Mouse (Mus musculus) stomach, postnatal 0 days (tissue): ENCODE measurements at regions not wholly inside any gene's neighbourhood (a gene's known extent, or its start where the extent isn't known, plus 50 kb on each side); places are given as distances from the start of the nearest gene placed in this dataset.

Experiments used
- ATAC-seq: fragments of 200-750 bp; cut with Nextera tagmentation; 2 replicates; pipeline ENCODE4 v1.8.0; 2017; ENCODE audit not compliant: low FRiP score, low TSS enrichment
- DNase-seq: peaks from one replicate; pipeline ENCODE4 v3.0.0-alpha.2; 2016; ENCODE audit warnings: low spot score
- H3K27ac ChIP-seq: fragments of 300-500 bp; sonication (generic); replicated peaks from 2 replicates; pipeline ENCODE4 v1.5.1; 2014; ENCODE audit warnings: mild to moderate bottlenecking, control low read depth
- H3K27me3 ChIP-seq: fragments of 300-500 bp; sonication (generic); 2 replicates; pipeline ENCODE4 v1.6.1; 2014; ENCODE audit warnings: low read length; ENCODE audit not compliant: control insufficient read depth, insufficient read depth
- H3K36me3 ChIP-seq: fragments of 300-500 bp; sonication (generic); 2 replicates; pipeline ENCODE4 v1.6.1; 2014; ENCODE audit warnings: low read length, mixed read lengths; ENCODE audit not compliant: control insufficient read depth, insufficient read depth
- H3K4me1 ChIP-seq: fragments of 300-500 bp; sonication (generic); replicated peaks from 2 replicates; pipeline ENCODE4 v1.6.1; 2014; ENCODE audit warnings: antibody characterized with exemption; ENCODE audit not compliant: control insufficient read depth, insufficient read depth
- H3K4me2 ChIP-seq: fragments of 300-500 bp; sonication (generic); replicated peaks from 2 replicates; pipeline ENCODE4 v1.6.1; 2014; ENCODE audit warnings: low read depth, mild to moderate bottlenecking, control low read depth, moderate library complexity
- H3K4me3 ChIP-seq: fragments of 300-500 bp; sonication (generic); 2 replicates; pipeline ENCODE4 v1.5.1; 2014; ENCODE audit warnings: low read depth, low read length, control low read depth
- H3K9ac ChIP-seq: fragments of 300-500 bp; sonication (generic); 2 replicates; pipeline ENCODE4 v1.6.1; 2014; ENCODE audit warnings: mild to moderate bottlenecking, low read length, control low read depth, mixed read lengths
- H3K9me3 ChIP-seq: fragments of 300-500 bp; sonication (generic); 2 replicates; pipeline ENCODE4 v1.6.1; 2016; ENCODE audit warnings: low read length; ENCODE audit not compliant: control insufficient read depth
- CTCF ChIP-seq: IDR thresholded peaks from 2 replicates; pipeline ENCODE4 v1.5.1; 2016; ENCODE audit warnings: antibody characterized with exemption, low read depth, mild to moderate bottlenecking, moderate library complexity
- EP300 ChIP-seq: optimal IDR thresholded peaks from 2 replicates; pipeline ENCODE3; 2016; ENCODE audit warnings: antibody characterized with exemption
- WGBS: fragments of 180-500 bp; shearing (Covaris S2); extraction: QIAGEN DNeasy Blood & Tissue Kit; methylation state at CpG from one replicate; pipeline ENCODE4 v1.1.7; 2014; 5-methylcytosine and 5-hydroxymethylcytosine counted together

- no peaks in the 10 kb centered on the region for H3K27me3 ChIP-seq
- no peak for DNase-seq
- H3K9ac ChIP-seq: no peak overlapping the region
- ATAC-seq: no peak
- no peaks in the 10 kb centered on the region for H3K9me3 ChIP-seq
- TF ChIP-seq EP300: no peak
- no peak for TF ChIP-seq CTCF
- H3K4me1 ChIP-seq: peaks cover 5% of the 10 kb centered on the region; the same call in 1 of the 2 replicates
- H3K27ac ChIP-seq: no peak overlapping the region
- H3K4me2 ChIP-seq: no peak overlapping the region
- WGBS: 38% methylated on average over 7 of the region's 7 CpGs
- no peak overlapping the region for H3K4me3 ChIP-seq
- no peaks in the 10 kb centered on the region for H3K36me3 ChIP-seq
Measured at GRCm38 (mm10) chr10:96720281-96720711, 103.5 kb downstream of the Btg1 start.

- Histone ChIP-seq H3K9me3 (no peaks in the 10 kb centered on the region), H3K4me1 (peaks cover 5% of the 10 kb centered on the region; the same call in 1 of the 2 replicates), H3K36me3 (no peaks in the 10 kb centered on the region), H3K4me3 (no peak overlapping the region), H3K9ac (no peak overlapping the region), H3K4me2 (no peak overlapping the region), H3K27ac (no peak overlapping the region), H3K27me3 (no peaks in the 10 kb centered on the region)
- 73% methylated on average over 9 of the region's 9 CpGs for WGBS
- DNase-seq: no peak
- no peak for ATAC-seq
- no peak for TF ChIP-seq EP300
- TF ChIP-seq CTCF: no peak
Measured at GRCm38 (mm10) chr10:96720956-96721688, 104.3 kb downstream of the Btg1 start.

GRCm38 (mm10) chr10:96722491-96722890 is 105.7 kb downstream of the Btg1 start:
- DNase-seq (peak; percentile 91), ATAC-seq (peak; percentile 97)
- no peaks in the 10 kb centered on the region for H3K27me3 ChIP-seq
- no peak overlapping the region for H3K4me2 ChIP-seq
- no peak overlapping the region for H3K9ac ChIP-seq
- H3K4me1 ChIP-seq: peaks cover 5% of the 10 kb centered on the region; the same call in 1 of the 2 replicates
- no peaks in the 10 kb centered on the region for H3K9me3 ChIP-seq
- H3K36me3 ChIP-seq: no peaks in the 10 kb centered on the region
- H3K27ac ChIP-seq: peak overlapping the region; percentile 77
- TF ChIP-seq EP300 (no peak), CTCF (no peak)
- no peak overlapping the region for H3K4me3 ChIP-seq
- WGBS: 13% methylated on average over 9 of the region's 9 CpGs

GRCm38 (mm10) chr10:96723071-96723470 is 106.3 kb downstream of the Btg1 start:
- DNase-seq (no peak), ATAC-seq (no peak)
- TF ChIP-seq EP300: no peak
- TF ChIP-seq CTCF: no peak
- Histone ChIP-seq H3K4me2 (no peak overlapping the region), H3K9me3 (no peaks in the 10 kb centered on the region), H3K4me1 (peaks cover 5% of the 10 kb centered on the region; the same call in 1 of the 2 replicates), H3K27ac (peak overlapping the region; percentile 77), H3K4me3 (no peak overlapping the region), H3K27me3 (no peaks in the 10 kb centered on the region), H3K9ac (no peak overlapping the region), H3K36me3 (no peaks in the 10 kb centered on the region)
- 80% methylated on average over 6 of the region's 6 CpGs for WGBS

- Histone ChIP-seq H3K36me3 (no peaks in the 10 kb centered on the region), H3K4me3 (no peak overlapping the region), H3K27ac (peak overlapping the region; percentile 56), H3K4me1 (peaks cover 5% of the 10 kb centered on the region; the same call in 1 of the 2 replicates), H3K9me3 (no peaks in the 10 kb centered on the region), H3K4me2 (no peak overlapping the region), H3K9ac (no peak overlapping the region), H3K27me3 (no peaks in the 10 kb centered on the region)
- DNase-seq (peak; percentile 30), ATAC-seq (no peak)
- TF ChIP-seq EP300 (no peak), CTCF (no peak)
- 37% methylated on average over 11 of the region's 11 CpGs for WGBS
Measured at GRCm38 (mm10) chr10:96724436-96725175, 107.8 kb downstream of the Btg1 start.
